Mouse (Mus musculus) regulatory T cell (primary cell): ENCODE measurements around the gene Ttc21a.

Experiments
- in situ Hi-C: fragments of 300-600 bp; cut with MboI, MseI; formaldehyde crosslinking; loops from one replicate; pipeline ENCODE4 v1.15.1; 2025; ENCODE audit warnings: high pct_unique_total_duplicates

The Ttc21a gene

GRCm38 (mm10) chr9:119974609-119975008, 37.2 kb downstream of the Ttc21a start:
- in situ Hi-C loops, result no loop called here

GRCm38 (mm10) chr9:119975286-119975685, 37.9 kb downstream of the Ttc21a start:
- in situ Hi-C loops, result no loop called here

GRCm38 (mm10) chr9:119976704-119977556, 39.5 kb downstream of the Ttc21a start:
- in situ Hi-C loops, result no loop called here

GRCm38 (mm10) chr9:119977557-119978060, 40.2 kb downstream of the Ttc21a start:
- in situ Hi-C loops, result no loop called here

GRCm38 (mm10) chr9:119978151-119978810, 40.9 kb downstream of the Ttc21a start:
- in situ Hi-C loops, result no loop called here

GRCm38 (mm10) chr9:119978811-119979441, 41.5 kb downstream of the Ttc21a start:
- in situ Hi-C loops, result no loop called here

GRCm38 (mm10) chr9:119979749-119980148, 42.3 kb downstream of the Ttc21a start:
- in situ Hi-C loops, result no loop called here

- in situ Hi-C loops, result no loop called here
These were observed 43.4 kb downstream of the Ttc21a start for GRCm38 (mm10) chr9:119980770-119981182.

- in situ Hi-C loops, result no loop called here
These were observed 44.1 kb downstream of the Ttc21a start for GRCm38 (mm10) chr9:119981183-119982179.

GRCm38 (mm10) chr9:119982241-119982811, 44.9 kb downstream of the Ttc21a start:
- in situ Hi-C loops, result no loop called here

GRCm38 (mm10) chr9:119982956-119983551, 45.6 kb downstream of the Ttc21a start:
- in situ Hi-C loops, result no loop called here

GRCm38 (mm10) chr9:119983585-119984535, 46.5 kb downstream of the Ttc21a start:
- in situ Hi-C loops, result no loop called here

GRCm38 (mm10) chr9:119984536-119985011, 47.2 kb downstream of the Ttc21a start, which contains the start of gene Csrnp1:
TSS of gene Csrnp1 (minus strand) at chr9:119984658.
- in situ Hi-C loops, result no loop called here

GRCm38 (mm10) chr9:119985881-119986574, 48.6 kb downstream of the Ttc21a start:
- in situ Hi-C loops, result no loop called here

GRCm38 (mm10) chr9:119988304-119988703, 50.9 kb downstream of the Ttc21a start:
- in situ Hi-C loops, result no loop called here

- in situ Hi-C loops, result no loop called here
These were observed 53.9 kb downstream of the Ttc21a start for GRCm38 (mm10) chr9:119991310-119991709.

- in situ Hi-C loops, result no loop called here
These were observed 55.9 kb downstream of the Ttc21a start for GRCm38 (mm10) chr9:119993092-119993844.
